Mouse (Mus musculus): Measurements from ENCODE around the gene Atrn. TPM values are rescaled to one million over a fixed set of nuclear protein-coding genes. Genes with fewer than 3 reads are reported as not detected.

Gene Atrn
- total and polyA plus RNA-seq, 3 experiments = 4.0 to 5.8 (median 4.5) TPM

GRCm38 (mm10) chr2:130929994-130930393 lies 23.7 kb downstream of the Atrn start:
- no peak overlapping the region for H3K4me2 ChIP-seq (ENCODE audit: insufficient read depth, low read depth, poor library complexity, severe bottlenecking)
- H3K9me3 ChIP-seq (replicated peaks; ENCODE audit: low read length) = no peaks in the 10 kb centered on the region
- dilution Hi-C loops (cut with MboI; ENCODE audit: extremely low pct_ligation_motif_present, extremely low pct_unique_long_range_greater_than_20kb, low sequenced_read_pairs) = no loop called here
- no peak for TF ChIP-seq E2F4 (IDR thresholded peaks at IDR 0.05; ENCODE audit: insufficient replicate concordance, low read depth, low read length)
- no peak overlapping the region for H3K4me3 ChIP-seq (replicated peaks in 1 of 3; ENCODE audit: low read depth in 2 of 3, low read length in 2 of 3, poor library complexity in 1 of 3)
- H3K36me3 ChIP-seq (replicated peaks in 1 of 2; ENCODE audit: control insufficient read depth in 1 of 2, insufficient read depth in 1 of 2, low read length in 1 of 2) = peaks cover 0 to 9% of the 10 kb centered on the region in 2 experiments
- no peak for DNase-seq (ENCODE audit: extremely low read depth)
- no peaks in the 10 kb centered on the region for H3K27me3 ChIP-seq (replicated peaks)
- in situ Hi-C loops (cut with MboI; ENCODE audit: low pct_ligation_motif_present, low pct_unique_long_range_greater_than_20kb, low sequenced_read_pairs) = no loop called here
- no peak overlapping the region for H3K9ac ChIP-seq (ENCODE audit: insufficient read depth, low read depth)
- H3K4me1 ChIP-seq (ENCODE audit: control insufficient read depth in 1 of 2, insufficient read depth in 2 of 2) = no peaks in the 10 kb centered on the region
- H3K79me2 ChIP-seq (replicated peaks; ENCODE audit: control insufficient read depth, extremely low read depth, insufficient read depth, poor library complexity, severe bottlenecking) = no peaks in the 10 kb centered on the region
- no peak overlapping the region for H3K27ac ChIP-seq (ENCODE audit: insufficient read depth, low read depth)

GRCm38 (mm10) chr2:130932865-130933264 lies 26.6 kb downstream of the Atrn start:
- Histone ChIP-seq H3K36me3 (replicated peaks in 1 of 2; ENCODE audit: control insufficient read depth in 1 of 2, insufficient read depth in 1 of 2, low read length in 1 of 2) (peaks cover 2 to 17% of the 10 kb centered on the region in 2 experiments), H3K9ac (ENCODE audit: insufficient read depth, low read depth) (no peak overlapping the region), H3K4me1 (ENCODE audit: control insufficient read depth in 1 of 2, insufficient read depth in 2 of 2) (no peaks in the 10 kb centered on the region), H3K27ac (ENCODE audit: insufficient read depth, low read depth) (no peak overlapping the region), H3K4me2 (ENCODE audit: insufficient read depth, low read depth, poor library complexity, severe bottlenecking) (no peak overlapping the region), H3K9me3 (replicated peaks; ENCODE audit: low read length) (no peaks in the 10 kb centered on the region), H3K27me3 (replicated peaks) (no peaks in the 10 kb centered on the region), H3K4me3 (replicated peaks in 1 of 3; ENCODE audit: low read depth in 2 of 3, low read length in 2 of 3, poor library complexity in 1 of 3) (no peak overlapping the region), H3K79me2 (replicated peaks; ENCODE audit: control insufficient read depth, extremely low read depth, insufficient read depth, poor library complexity, severe bottlenecking) (no peaks in the 10 kb centered on the region)
- no peak for TF ChIP-seq EP300 (IDR thresholded peaks at IDR 0.05; ENCODE audit: low read length)
- no peak for TF ChIP-seq RAD21 (IDR thresholded peaks at IDR 0.05; ENCODE audit: low read depth, low read length)
- no peak for TF ChIP-seq NELFE (IDR thresholded peaks at IDR 0.05; ENCODE audit: low read depth, low read length)
- TF ChIP-seq ETS1 (conservative IDR thresholded peaks at IDR 0.05; ENCODE audit: low read depth, low read length) = no peak
- in situ Hi-C loops (cut with MboI; ENCODE audit: low pct_ligation_motif_present, low pct_unique_long_range_greater_than_20kb, low sequenced_read_pairs) = no loop called here
- no peak for DNase-seq (ENCODE audit: extremely low read depth)
- dilution Hi-C loops (cut with MboI; ENCODE audit: extremely low pct_ligation_motif_present, extremely low pct_unique_long_range_greater_than_20kb, low sequenced_read_pairs) = no loop called here

GRCm38 (mm10) chr2:130949781-130950180 lies 43.5 kb downstream of the Atrn start:
- Histone ChIP-seq H3K27me3 (replicated peaks) (no peaks in the 10 kb centered on the region), H3K4me1 (ENCODE audit: control insufficient read depth in 1 of 2, insufficient read depth in 2 of 2) (peaks cover 0 to 5% of the 10 kb centered on the region in 2 experiments; a peak in 1 of 4 replicates), H3K4me3 (replicated peaks in 1 of 3; ENCODE audit: low read depth in 2 of 3, low read length in 2 of 3, poor library complexity in 1 of 3) (no peak overlapping the region), H3K9ac (ENCODE audit: insufficient read depth, low read depth) (no peak overlapping the region), H3K79me2 (replicated peaks; ENCODE audit: control insufficient read depth, extremely low read depth, insufficient read depth, poor library complexity, severe bottlenecking) (no peaks in the 10 kb centered on the region), H3K4me2 (ENCODE audit: insufficient read depth, low read depth, poor library complexity, severe bottlenecking) (no peak overlapping the region), H3K27ac (ENCODE audit: insufficient read depth, low read depth) (no peak overlapping the region), H3K9me3 (replicated peaks; ENCODE audit: low read length) (no peaks in the 10 kb centered on the region), H3K36me3 (replicated peaks in 1 of 2; ENCODE audit: control insufficient read depth in 1 of 2, insufficient read depth in 1 of 2, low read length in 1 of 2) (peaks cover 0 to 23% of the 10 kb centered on the region in 2 experiments)
- no peak for DNase-seq (ENCODE audit: extremely low read depth)
- TF ChIP-seq POLR2AphosphoS2 (IDR thresholded peaks at IDR 0.05; ENCODE audit: low read depth, low read length) (no peak), ZMIZ1 (IDR thresholded peaks at IDR 0.05; ENCODE audit: low read depth, low read length) (no peak), CHD2 (IDR thresholded peaks at IDR 0.05; ENCODE audit: low read length) (no peak), TCF12 (IDR thresholded peaks at IDR 0.05; ENCODE audit: low read depth, low read length) (no peak), MYC (IDR thresholded peaks at IDR 0.05; ENCODE audit: low read depth, low read length) (no peak), RCOR1 (conservative IDR thresholded peaks at IDR 0.05; ENCODE audit: low read depth, low read length) (no peak), GABPA (IDR thresholded peaks at IDR 0.05; ENCODE audit: insufficient replicate concordance, low read depth, low read length) (no peak), ZC3H11A (IDR thresholded peaks at IDR 0.05; ENCODE audit: low read depth, low read length) (no peak), NRF1 (IDR thresholded peaks at IDR 0.05; ENCODE audit: low read depth, low read length) (no peak), JUND (conservative IDR thresholded peaks at IDR 0.05; ENCODE audit: low read depth, low read length) (no peak), ZKSCAN1 (IDR thresholded peaks at IDR 0.05; ENCODE audit: borderline replicate concordance, low read depth, low read length) (no peak), POLR2A (IDR thresholded peaks at IDR 0.05; ENCODE audit: low read depth, low read length) (no peak), USF1 (IDR thresholded peaks at IDR 0.05; ENCODE audit: low read depth, low read length) (no peak), E2F4 (IDR thresholded peaks at IDR 0.05; ENCODE audit: insufficient replicate concordance, low read depth, low read length) (no peak), RAD21 (IDR thresholded peaks at IDR 0.05; ENCODE audit: low read depth, low read length) (no peak), MXI1 (IDR thresholded peaks at IDR 0.05; ENCODE audit: low read depth, low read length) (no peak)
- in situ Hi-C loops (cut with MboI; ENCODE audit: low pct_ligation_motif_present, low pct_unique_long_range_greater_than_20kb, low sequenced_read_pairs) = no loop called here
- dilution Hi-C loops (cut with MboI; ENCODE audit: extremely low pct_ligation_motif_present, extremely low pct_unique_long_range_greater_than_20kb, low sequenced_read_pairs) = no loop called here

Data from CH12.LX (cell line).